Mouse (Mus musculus) layer of hippocampus, postnatal 14 days (tissue): ENCODE measurements at regions not wholly inside any gene's neighbourhood (a gene's known extent, or its start where the extent isn't known, plus 50 kb on each side); places are given as distances from the start of the nearest gene placed in this dataset.

Experiments
- DNase-seq, 2 experiments: peaks; one replicate each; pipeline ENCODE4 v3.0.0; 2021 to 2022; ENCODE audit warnings: low spot score in 2 of 2, mixed read lengths in 1 of 2

DNA sequence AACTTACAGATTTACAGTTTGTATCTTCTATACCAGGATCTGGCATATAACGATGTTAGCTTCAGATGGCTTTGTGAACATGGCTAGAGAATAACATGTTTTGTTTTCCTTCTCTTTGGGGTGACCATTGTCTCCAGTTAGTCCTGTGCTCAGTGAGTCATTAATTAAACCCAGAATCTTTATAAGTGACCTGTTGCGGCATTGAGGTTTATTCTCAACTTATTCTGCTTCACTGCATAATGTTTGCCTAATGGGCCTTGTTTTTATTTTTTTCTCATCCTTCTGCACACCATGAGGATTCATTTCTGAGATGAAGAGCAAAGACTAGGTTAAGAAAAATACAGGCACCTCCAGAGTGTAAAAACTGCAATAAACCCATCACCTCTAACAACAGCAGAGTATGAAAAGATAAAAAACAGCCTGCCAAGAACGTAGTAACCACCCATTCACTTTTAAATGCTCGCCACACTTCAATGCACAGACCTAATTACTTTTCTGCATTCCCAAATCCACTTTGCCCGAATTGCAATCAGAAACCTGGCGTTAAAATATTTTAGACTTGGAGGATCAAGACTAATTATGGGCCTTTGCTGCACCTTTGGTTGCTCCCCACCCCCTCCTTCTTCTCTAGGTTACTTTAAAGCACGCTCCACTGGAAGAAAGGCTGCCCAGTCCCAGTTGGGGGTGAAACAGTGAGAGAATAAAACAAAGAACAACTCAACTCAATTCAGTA, 381.5 kb upstream of the Nr2f1 start:
- peak in 1 of 2 experiments; percentile 40 for DNase-seq

DNA sequence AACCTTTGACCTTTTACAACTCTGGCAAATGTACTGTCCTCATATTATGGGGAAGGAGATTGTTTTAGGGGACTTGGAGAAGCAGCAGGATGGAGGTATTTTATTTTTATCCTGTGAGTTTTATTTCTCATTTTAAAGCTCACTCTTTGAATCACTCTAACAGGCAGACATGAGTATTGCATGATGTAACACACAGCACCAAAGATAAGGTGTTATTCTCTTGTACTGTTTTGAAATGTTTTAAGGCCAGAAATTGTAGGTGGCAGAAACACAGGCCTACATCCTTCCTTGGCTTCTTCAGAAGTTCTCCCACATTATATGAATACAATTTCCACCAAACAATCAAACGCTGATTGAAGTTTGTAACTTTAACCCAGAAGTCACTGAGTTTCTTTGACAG, 377.9 kb upstream of the Nr2f1 start:
- no peak for DNase-seq

DNA sequence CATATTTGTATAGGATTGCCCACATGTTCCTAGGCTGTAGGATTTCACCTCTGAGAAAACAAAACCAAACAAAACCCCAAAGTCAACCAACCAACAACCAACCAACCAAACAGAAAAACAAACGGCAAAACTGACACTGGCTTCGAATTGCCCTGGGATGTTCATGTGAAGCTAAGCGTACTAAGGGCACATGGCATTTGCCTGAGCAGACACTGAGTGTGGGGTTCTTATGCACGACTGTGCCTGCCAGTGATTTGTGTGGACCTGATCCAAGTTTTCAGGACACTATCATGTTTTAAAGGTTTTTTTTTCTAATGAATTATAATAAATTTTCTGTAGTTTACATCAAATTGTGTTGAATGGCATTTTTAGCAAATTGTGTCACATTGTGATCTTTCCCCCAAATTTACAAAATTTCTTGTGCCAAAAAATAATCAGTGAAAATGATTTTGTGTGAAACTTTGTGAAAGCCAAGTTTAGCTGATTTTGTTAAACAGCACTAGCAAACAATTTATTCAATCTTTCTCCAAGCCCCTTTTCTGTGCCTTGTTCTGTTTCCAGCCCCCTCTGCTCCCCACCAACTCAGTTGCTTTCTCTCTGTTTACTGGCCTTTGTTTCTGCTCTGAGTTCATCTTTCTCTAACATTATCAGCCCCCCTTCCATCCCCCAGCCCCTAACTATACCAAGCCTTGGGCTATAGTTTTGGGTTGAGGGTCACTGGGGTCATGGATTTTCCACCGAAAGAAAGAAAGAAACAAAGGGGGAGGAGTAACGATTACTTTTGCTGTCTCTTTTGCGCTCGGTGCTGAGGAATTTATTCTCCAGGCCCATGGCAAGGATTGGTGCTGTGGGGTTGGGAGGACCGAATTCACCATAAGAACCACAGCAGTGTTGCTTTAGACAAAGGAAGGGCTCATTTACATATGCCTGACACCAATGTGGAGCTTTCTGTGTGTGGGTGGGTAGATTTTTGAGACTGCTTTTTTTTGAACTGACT, 377.0 kb upstream of the Nr2f1 start:
- DNase-seq, result peak; percentile 24 to 52

DNA sequence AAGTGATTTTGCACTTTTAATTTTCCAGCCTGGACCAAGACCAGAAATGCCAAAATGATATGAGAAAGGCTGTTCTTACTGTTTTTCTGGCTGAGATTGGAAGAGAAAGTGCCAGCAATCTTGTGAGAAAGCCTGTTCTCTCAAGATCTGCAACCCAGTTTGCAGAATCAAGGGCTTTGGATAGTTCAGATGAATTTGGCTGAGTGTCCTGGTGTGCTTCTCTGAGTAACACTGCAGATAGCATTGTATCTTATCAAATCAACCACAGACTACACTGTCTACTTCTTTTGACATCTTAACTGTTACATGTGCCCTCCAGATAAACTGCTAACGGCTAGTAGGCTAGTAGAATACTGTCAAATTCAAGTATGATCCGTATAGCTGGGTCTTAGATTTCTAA, 371.5 kb upstream of the Nr2f1 start:
- DNase-seq, result no peak

DNA sequence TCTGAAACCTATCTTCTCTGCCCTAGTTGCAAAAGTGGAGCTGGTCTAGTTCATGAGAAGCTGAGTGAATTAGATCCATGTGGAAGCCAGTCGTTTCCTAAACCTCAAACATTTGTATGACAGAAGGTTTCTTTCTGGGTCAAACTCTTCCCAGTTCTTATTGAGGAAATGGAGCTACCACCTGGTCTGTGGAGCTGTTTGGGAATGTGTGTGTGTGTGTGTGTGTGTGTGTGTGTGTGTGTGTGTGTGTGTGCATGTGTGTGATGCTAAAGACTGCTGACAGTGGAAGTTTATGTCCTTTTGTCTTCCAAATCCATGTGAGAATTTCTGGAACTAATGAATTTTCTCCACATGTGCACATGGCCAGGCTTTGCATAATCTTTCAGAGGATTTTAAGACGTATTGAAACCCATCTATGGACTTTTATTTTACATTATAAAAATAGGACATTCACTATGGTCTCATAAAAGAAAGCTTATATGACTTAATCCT, 324.9 kb upstream of the Nr2f1 start:
- DNase-seq, result no peak

DNA sequence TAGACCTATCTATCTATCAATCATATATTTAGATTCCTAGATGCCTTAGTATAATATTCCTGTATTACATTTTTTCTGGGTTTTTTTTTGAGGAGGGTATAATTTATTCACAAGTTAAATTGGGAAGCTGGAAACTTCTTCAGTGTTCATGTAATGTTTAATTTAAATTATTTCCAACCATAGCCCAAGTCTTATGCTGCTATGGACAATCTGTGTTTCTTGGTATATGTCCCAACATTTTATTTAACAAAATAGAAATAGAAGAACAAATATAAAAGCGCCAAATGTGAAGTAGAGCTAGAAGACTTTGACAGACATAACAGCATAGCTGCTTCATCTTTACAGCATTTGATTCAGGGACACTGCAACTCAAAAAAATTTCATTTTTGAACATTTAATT, 321.2 kb upstream of the Nr2f1 start:
- DNase-seq, result no peak

DNA sequence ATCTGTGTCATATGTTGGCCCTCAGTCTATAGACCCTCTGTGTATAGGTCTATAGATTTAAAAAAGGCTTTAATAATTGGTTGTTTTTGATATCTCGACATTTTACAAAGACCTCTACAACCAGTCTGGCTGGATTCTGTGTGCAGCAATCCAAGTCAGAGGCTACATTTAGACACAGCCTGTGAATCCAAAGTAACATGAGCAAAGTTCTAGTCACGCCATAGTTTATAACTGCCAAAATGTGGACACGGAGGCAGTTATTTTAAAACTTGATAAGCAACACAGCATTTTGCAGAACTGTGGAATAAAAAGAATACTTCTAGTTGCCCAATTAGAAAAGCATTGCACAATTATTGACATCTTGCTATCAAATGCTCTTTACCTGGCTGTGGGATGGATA, 320.6 kb upstream of the Nr2f1 start:
- DNase-seq, result no peak

DNA sequence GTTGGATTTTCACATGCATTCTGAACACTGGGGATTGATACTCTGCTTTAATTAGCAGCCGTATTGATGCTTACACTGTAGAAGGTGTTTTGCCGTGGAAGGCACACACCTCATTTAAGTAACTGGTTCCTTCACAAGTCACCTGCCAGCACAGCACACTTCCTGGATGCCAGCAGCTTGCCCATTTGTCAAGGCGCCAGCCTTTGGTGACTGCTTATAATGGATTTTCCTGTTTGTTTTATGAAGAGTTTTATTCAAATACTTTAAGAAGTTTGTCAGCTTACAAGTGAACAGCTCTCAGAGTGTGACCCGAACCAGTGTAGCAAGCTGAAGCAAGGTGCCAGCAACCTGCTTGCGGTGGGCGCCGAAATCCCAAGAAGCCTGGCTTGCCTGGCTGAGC, 301.0 kb upstream of the Nr2f1 start:
- no peak for DNase-seq

DNA sequence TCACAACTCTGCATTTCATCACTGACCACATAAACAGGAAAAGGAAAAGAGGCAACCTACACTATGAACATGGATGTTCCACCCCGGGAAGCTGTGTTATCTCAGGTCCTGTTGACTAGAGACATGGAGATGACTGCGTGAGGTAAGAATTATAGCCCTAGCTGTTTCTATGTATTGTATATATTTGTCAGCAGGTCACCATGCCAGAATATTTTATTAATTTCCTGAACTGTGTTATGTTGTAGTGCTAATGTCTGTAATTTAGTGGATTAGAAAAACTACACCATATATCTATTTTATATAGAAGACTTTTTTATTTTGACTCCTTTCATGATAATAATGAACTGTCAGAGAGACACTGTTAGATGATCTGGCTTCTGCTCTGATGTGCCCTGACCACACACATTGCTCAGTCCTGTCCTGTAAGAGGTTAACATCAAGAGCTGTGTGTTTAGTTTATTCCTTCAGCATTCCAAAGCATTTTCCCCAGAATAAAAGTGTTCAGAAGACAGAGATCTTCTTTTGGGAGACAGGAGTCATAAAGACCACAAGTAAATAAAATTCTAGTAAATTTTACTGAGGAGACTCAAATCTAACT, 284.3 kb upstream of the Nr2f1 start:
- no peak for DNase-seq

DNA sequence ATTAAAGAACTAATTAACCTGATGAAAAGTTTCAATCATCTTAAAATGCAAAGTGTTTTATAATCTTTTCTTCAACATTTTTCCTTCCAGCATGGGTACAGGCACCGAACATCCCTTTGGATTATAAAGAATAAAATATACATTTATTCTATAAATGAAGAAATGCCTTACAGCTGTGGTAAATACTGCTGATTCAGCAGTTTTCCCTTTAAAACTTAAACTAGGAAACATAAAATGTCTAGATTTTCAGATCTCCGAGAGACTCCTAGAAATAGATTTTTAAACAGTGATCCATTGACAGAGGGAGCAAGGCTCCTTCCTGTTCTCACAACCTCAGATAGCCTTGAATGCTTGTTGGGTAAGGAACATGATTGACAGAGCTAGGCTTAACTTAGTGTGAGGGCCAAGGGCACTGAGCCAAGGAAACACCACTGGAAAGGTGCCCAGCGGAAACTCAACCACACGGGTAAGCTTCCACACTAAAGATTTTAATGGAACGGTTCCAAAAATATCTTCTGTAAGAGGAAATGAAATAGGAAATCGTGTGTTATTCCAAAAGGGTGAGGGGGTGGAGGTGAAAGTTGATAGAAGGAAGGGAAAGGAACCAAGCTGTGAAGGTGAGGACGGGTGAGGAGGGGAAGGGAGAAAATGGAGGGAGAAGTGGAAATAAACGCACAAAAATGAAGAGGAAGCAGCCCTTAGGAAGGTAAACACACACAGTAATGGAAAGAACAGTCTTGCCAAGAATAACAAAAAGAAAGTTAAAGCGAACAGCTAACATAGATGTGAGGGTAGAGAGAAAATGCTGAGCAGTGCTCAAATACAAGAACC, 283.6 kb upstream of the Nr2f1 start:
- peak in 1 of 2 experiments; percentile 7 for DNase-seq

DNA sequence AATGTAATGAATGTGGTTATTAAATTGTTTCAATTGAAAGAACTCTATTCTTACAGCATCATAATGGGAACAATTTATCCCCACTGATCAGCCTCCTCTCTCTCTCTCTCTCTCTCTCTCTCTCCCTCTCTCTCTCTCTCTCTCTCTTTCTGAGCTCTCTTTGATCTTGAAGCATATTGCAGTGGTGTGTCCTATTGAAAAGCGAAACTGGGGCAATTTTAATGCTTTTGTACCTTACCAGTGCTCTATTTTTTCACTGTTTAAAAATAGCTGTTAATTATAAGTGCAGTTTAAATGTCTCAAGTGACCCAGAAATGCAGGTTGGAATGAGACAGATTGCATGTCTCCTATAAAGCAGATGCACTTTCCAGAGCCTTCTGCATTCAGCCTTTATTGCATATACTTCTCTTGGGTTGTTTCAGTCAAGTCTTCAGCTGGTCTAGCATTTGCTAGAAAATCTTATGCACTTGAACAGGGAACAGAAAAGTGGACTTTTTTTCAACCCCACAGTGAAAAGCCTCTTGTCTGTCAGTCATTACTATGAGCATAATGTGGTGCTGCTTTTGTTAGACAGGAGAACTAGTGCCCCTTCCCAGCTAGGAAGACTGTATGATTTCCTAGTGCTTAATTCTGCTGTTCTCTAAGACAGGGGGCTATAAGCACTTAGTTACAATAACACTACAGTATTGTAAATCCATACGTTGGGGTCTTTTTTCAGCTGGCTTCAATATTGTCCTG, 251.9 kb upstream of the Nr2f1 start:
- no peak for DNase-seq

DNA sequence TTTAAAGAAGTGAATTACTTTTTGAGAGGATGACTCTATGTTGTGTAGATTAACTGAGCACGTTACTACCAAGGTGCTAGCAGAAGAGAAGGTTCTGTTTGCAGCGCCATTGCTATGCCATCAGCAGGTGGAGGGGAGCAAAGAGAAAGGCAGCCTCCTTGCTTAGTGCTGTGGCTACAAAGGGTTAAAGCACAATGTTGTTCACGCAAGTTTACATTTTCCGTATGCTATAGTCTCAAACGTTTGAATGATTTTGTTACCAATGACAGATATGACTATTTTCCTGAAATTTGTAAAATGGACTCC, 247.1 kb upstream of the Nr2f1 start:
- no peak for DNase-seq

DNA sequence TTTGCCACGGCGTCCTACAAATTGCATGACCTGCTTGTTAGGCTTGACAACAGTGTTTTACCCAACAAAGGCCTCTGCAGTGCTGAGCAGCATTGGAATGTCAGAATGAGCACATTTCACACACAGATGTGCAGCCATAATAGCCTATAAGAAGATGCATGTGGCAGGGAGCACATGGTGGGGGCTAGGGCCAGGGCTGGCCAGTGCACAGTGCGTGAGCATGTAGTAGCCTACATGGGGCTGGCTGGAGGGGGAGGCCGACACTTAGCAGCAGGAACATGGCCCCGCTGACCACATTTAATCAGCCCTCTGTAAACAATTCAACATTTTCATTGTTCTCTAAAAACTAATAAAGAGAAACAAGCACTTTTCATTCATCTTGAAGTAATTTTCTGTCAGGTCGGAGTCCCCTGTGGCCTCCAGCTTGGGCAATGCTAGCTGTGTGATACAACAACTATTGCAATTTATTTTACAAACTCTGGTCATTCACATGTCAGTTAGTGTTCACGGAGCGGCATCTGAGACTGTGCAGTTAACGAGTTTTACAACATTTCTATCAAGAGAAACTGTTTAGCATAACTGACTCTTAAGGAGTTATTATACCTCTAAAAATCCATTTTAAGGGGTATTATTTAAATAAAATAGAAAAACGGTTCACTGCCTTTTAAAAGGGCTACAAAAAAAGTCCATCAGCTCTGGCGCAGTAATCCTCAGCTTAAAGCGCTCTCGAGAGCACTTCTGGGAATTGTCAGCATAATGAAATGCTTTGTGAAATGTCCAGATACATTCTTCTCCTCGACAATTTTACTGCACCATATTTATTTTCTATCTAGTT, 246.6 kb upstream of the Nr2f1 start:
- DNase-seq, result no peak

DNA sequence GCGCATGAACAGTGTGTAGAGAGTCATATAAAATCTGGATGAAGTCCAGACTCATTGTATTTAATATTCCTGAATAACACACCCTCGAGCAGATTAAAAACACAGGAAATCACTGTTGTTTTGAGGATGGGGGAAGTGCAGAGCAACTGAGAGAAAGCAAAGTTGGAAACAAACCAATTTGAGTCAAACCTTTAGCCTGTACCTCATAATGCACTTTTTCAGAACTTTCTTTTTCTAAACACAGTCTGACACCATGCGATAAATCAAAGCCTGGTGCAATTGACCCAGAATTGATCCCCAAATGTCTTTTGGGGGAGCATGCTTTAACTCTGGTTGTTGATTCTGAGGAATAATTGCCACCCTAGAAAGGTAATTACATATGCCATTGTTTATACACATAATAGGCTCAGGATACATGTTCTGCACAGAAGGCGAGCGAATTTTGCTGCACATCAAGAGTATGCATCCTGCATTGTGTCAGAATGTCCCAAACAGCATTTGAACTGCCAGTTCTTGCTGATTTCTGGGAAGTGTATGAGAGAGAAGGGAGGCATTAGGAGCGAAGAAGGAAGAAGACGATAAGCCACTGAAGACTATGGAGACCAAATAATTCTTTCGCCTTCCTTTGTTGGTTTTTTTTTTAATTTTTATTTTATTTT, 245.3 kb upstream of the Nr2f1 start:
- DNase-seq, result no peak

DNA sequence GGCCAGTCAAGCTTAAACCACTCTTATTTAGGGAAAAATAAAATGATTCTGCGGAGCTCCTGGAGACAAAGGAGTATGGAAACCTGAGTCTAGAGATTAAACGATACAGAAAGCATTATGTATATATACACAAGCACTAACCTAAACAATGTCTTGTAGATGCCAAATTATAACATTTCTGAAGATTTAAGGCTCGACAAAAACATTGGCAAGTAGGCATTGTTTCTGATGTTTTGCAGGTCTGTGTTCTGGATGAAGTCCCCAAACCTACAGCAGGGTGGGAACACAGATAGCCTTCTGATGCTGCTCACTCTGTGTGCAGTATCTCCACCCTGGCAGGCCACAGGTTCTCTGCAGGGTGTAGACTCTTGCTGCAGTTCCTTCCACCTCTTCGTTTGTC, 228.9 kb upstream of the Nr2f1 start:
- no peak for DNase-seq

DNA sequence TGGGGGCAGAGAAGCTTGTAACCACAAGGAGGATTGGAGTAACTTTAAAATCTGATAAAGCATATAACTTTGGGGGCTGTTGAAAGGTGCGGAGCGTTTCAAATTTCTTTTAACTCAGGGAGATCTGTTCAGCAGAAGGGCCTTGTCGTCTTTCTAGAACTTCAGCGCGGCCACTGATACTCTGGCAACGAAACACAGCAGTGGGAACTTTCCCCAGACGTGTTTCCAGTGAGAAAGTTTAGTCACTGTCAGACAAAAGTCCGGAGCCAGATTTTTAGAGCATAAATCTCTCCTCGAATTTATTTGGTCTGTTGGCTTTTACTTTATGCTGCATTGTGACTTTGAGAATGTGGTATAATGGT, 228.5 kb upstream of the Nr2f1 start:
- no peak for DNase-seq

DNA sequence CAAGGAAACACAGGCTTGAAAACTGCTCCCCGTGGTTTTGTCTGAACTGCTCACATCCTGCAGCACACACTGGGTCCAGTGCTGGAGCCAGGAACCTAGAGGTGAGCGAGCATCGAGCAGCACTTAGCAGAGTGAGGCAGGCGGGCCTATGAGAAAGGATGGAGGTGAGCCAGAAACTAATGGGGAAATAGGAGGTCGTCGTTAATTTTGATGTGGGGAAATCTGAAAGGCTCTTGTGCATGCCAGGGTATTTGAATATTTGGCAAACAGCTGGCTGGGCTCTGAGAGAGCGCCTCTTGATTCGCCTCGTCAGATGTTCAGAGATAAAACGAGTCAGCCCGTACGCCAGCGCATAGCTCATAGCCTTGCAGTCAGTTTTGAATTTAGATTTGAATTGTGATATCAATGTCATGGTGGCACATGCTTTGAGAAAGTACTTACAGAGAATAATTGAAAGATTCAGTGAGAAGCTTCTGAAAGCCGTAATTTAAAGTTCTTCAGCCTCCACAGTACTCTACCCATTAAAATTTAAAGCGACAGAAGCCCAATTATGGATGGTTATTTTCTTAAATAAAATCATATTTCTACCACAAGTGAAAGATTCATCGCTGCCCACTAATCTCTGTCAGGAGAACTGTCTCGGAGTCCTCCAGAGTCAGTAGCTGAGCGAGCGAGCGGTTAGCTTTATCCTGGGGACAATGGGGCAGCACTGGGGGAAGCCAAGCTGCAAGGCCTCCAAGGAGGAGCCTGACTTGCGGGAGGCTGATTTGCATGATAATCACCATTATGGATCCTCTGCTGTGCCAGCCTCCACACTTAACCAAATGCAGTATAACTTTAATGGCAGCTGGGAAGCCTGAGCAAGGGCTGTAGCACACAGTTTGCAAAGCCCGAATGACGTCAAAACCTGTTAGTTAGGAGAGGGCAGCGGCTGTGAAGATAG, 227.9 kb upstream of the Nr2f1 start:
- peak; percentile 56 to 69 for DNase-seq
